Mouse (Mus musculus): ENCODE measurements around the gene Slc7a7. TPM values are rescaled to one million over a fixed set of nuclear protein-coding genes. Genes with fewer than 3 reads are reported as not detected.

Gene Slc7a7
- total and polyA plus RNA-seq, 3 experiments, result 20.1 to 65.6 TPM; not detected in 1

- TF ChIP-seq USF2 (IDR thresholded peaks at IDR 0.05; ENCODE audit: borderline replicate concordance in 1 of 2, insufficient read depth in 1 of 2, low read depth in 1 of 2, low read length in 2 of 2) (no peak), TCF12 (IDR thresholded peaks at IDR 0.05; ENCODE audit: low read depth, low read length) (peak; percentile 62; the same call in 1 of the 2 replicates), MYB (IDR thresholded peaks at IDR 0.05; ENCODE audit: low read depth, low read length) (no peak), MAZ (IDR thresholded peaks at IDR 0.05; ENCODE audit: low read depth, low read length) (peak; percentile 79; the same call in 1 of the 2 replicates)
These were observed at the start of gene Slc7a7 (continued) for GRCm38 (mm10) chr14:54417623-54418081.

GRCm38 (mm10) chr14:54464293-54465005, 46.9 kb upstream of the Slc7a7 start:
- Histone ChIP-seq H3K36me3 (ENCODE audit: control insufficient read depth in 1 of 2, insufficient read depth in 2 of 2, low read length in 2 of 2) (peaks cover 0 to 22% of the 10 kb centered on the region in 2 experiments; a peak in 3 of 4 replicates), H3K9me3 (replicated peaks; ENCODE audit: insufficient read depth, low read length) (no peaks in the 10 kb centered on the region), H3K27ac (ENCODE audit: control insufficient read depth, low read depth, low read length) (peak overlapping the region; percentile 100), H3K9ac (ENCODE audit: control insufficient read depth, low read depth, low read length, poor library complexity, severe bottlenecking) (peak overlapping the region; percentile 96), H3K27me3 (ENCODE audit: control insufficient read depth in 1 of 2, insufficient read depth in 2 of 2, low read length in 2 of 2) (no peaks in the 10 kb centered on the region), H3K4me1 (ENCODE audit: control insufficient read depth in 1 of 2, insufficient read depth in 2 of 2, low read length in 2 of 2) (peaks cover 5 to 18% of the 10 kb centered on the region in 2 experiments; a peak in 3 of 4 replicates), H3K79me2 (ENCODE audit: control insufficient read depth, insufficient read depth, low read length, poor library complexity) (peaks cover 21% of the 10 kb centered on the region), H3K4me3 (ENCODE audit: control insufficient read depth in 1 of 2, insufficient read depth in 1 of 2, low read depth in 2 of 2, low read length in 2 of 2) (peak overlapping the region; percentile 67 to 91)
- peak; percentile 90 for DNase-seq (ENCODE audit: low read depth, low spot score)
- TF ChIP-seq TBP (IDR thresholded peaks at IDR 0.05; ENCODE audit: low read depth, low read length), result no peak
- peak; percentile 45 for TF ChIP-seq RAD21 (IDR thresholded peaks at IDR 0.05; ENCODE audit: low read depth, low read length)
- no peak for TF ChIP-seq BHLHE40 (IDR thresholded peaks at IDR 0.05; ENCODE audit: borderline replicate concordance, low read depth, low read length)
- TF ChIP-seq CTCF (IDR thresholded peaks at IDR 0.05 in 2 of 3, conservative IDR thresholded peaks at IDR 0.05 in 1 of 3; ENCODE audit: control insufficient read depth in 1 of 3, insufficient read depth in 1 of 3, low read depth in 2 of 3, low read length in 3 of 3, poor library complexity in 1 of 3, severe bottlenecking in 1 of 3), result peak; percentile 51 to 73 (median 56)
- TF ChIP-seq SIN3A (IDR thresholded peaks at IDR 0.05; ENCODE audit: low read length), result peak; percentile 44; the same call in 1 of the 2 replicates
- TF ChIP-seq UBTF (IDR thresholded peaks at IDR 0.05; ENCODE audit: borderline replicate concordance, insufficient read depth, low read depth, low read length), result no peak
- TF ChIP-seq SMC3 (IDR thresholded peaks at IDR 0.05; ENCODE audit: low read depth, low read length), result peak; percentile 29; the same call in 1 of the 2 replicates
- no peak for TF ChIP-seq MAFK (IDR thresholded peaks at IDR 0.05; ENCODE audit: borderline replicate concordance, low read depth, low read length)
- 0 out of 2 replicates have a peak, but pooled peaks have one; percentile 21 for TF ChIP-seq MYC (IDR thresholded peaks at IDR 0.05; ENCODE audit: low read depth, low read length)
- 0 out of 2 replicates have a peak, but pooled peaks have one; percentile 40 for TF ChIP-seq HCFC1 (IDR thresholded peaks at IDR 0.05; ENCODE audit: low read depth, low read length)
- 0 out of 2 replicates have a peak, but pooled peaks have one; percentile 31 for TF ChIP-seq NRF1 (IDR thresholded peaks at IDR 0.05; ENCODE audit: insufficient read depth, low read depth, low read length, poor library complexity, severe bottlenecking)
- no peak; the same call in 1 of the 2 replicates for TF ChIP-seq ZC3H11A (IDR thresholded peaks at IDR 0.05; ENCODE audit: low read depth, low read length)
- TF ChIP-seq ELF1 (IDR thresholded peaks at IDR 0.05; ENCODE audit: low read depth, low read length), result peak; percentile 65
